Mouse (Mus musculus): Measurements from ENCODE around the gene Gtf2a2. TPM values are rescaled to one million over a fixed set of nuclear protein-coding genes. Genes with fewer than 3 reads are reported as not detected.
"Not testable (repeated sequence)": the region's sequence is repeated elsewhere in the genome, so short reads cannot be mapped to it uniquely, and the experiment has no call there.

Gene Gtf2a2
- total RNA-seq, 2 experiments from 2014 or later: 52.5 to 58.4 TPM

- Histone ChIP-seq H3K4me3 (no peak overlapping the region), H3K27ac (no peak overlapping the region)
- no peak for DNase-seq (ENCODE audit: extremely low spot score in 1 of 2, low spot score in 2 of 2)
- intact Hi-C loops (cut with DNase I): no loop called here
- no peak for TF ChIP-seq CTCF (IDR thresholded peaks at IDR 0.05)
Measured at GRCm38 (mm10) chr9:70022083-70022482, 9.7 kb downstream of the Gtf2a2 start.

DNA sequence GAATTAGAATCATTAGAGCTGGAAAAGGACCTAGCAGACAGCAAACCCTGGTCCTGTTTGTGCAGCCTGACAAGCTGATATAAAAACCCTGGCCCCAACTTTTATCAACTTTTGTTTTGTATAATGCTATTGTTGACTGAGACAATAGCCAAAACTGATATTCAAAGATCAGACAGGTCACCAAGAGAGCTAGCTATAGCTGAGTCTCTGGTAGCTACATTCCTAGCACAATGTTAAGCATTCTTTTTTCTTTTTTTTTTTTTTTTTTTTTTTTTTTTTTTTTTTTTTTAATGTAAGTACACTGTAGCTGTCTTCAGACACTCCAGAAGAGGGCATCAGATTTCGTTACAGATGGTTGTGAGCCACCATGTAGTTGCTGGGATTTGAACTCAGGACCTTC lies 11.3 kb downstream of the Gtf2a2 start:
- H3K4me3 ChIP-seq; DNase-seq (ENCODE audit: extremely low spot score in 1 of 2, low spot score in 2 of 2); intact Hi-C loops (cut with DNase I); H3K27ac ChIP-seq: not testable (repeated sequence)

DNA sequence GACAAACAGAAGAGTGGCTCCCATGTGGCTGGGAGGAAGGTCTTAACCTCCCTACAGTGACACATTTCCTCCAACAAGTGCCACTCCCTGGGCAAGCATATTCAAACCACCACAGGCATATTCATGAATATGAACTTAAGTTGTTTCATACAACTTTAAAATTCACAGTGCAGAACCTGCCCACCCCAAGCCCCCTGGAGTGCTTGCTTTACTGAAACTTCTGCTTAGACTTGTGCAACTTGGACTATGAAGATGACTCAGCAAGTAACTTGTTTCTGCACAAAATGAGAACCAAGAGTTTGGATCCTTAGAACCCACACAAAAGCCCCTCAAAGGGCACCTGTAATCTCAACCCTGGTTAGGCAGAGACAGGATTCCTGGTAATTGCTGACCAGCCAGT lies 12.3 kb downstream of the Gtf2a2 start:
- H3K27ac ChIP-seq: no peak overlapping the region
- TF ChIP-seq CTCF (IDR thresholded peaks at IDR 0.05): no peak
- intact Hi-C loops (cut with DNase I): loop anchor here (5.0 kb wide), 1 partner anchor 48 kb away; no protein-coding TSS in a partner anchor
- no peak overlapping the region for H3K4me3 ChIP-seq
- no peak for DNase-seq (ENCODE audit: extremely low spot score in 1 of 2, low spot score in 2 of 2)

DNA sequence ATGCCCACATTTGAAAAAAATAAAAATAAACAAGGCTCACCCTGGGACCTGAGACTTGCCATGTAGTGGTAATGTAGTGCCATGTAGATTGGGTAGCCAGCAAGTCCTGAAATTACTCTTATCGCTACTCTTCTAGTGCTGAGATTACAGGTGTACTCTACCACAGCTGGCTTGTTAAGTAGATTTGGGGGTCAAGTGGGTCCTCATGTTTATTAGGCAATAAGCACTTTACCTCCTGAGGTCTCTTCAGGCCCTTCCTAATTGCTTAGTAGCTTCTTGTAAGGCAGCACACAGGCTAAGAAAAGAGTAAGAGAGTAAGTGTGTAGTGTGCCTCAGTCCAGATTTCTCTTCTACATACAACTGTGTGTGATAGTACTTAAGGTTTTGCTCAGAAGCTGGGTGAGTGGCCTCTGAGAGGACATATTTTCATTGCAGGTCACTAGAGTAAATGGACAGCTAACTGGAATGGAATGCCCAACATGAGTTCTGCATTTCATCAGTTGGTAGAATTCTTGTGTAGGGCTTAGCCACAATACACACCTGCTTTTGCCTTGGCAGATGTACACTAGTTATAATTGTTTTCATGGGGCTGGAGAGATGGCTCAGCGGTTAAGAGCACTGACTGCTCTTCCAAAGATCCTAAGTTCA lies 13.1 kb downstream of the Gtf2a2 start:
- no peak for DNase-seq (ENCODE audit: extremely low spot score in 1 of 2, low spot score in 2 of 2)
- H3K27ac ChIP-seq: no peak overlapping the region
- intact Hi-C loops (cut with DNase I): loop anchor here (5.0 kb wide), 1 partner anchor 47 kb away; no protein-coding TSS in a partner anchor

GRCm38 (mm10) chr9:70032167-70032566 lies 19.8 kb downstream of the Gtf2a2 start:
- intact Hi-C loops (cut with DNase I): no loop called here
- DNase-seq (ENCODE audit: extremely low spot score in 1 of 2, low spot score in 2 of 2): no peak
- no peak for TF ChIP-seq CTCF (IDR thresholded peaks at IDR 0.05)

More for the DNA sequence above, 13.1 kb downstream of the Gtf2a2 start:
- TF ChIP-seq CTCF (IDR thresholded peaks at IDR 0.05): no peak
- no peak overlapping the region for H3K4me3 ChIP-seq

DNA sequence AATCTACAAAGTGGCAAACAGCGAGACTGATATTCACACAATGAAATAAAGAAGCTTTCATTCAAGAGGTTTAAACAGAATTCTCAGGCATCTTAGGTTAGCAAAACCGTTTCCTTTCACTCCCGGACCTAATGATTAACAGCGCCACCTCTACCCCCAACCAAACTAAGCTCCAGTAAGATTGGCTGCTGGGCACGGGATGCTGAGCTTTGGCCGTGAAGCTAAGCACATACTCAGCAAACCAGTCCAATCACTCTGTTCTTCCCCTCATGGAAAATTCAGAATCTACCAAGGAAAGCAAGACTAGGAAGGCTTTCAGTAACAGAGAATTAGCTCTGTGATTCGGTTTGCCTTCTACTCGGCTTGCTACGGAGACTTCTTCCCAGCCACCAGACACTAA lies 20.7 kb downstream of the Gtf2a2 start:
- intact Hi-C loops (cut with DNase I): no loop called here
- no peak for DNase-seq (ENCODE audit: extremely low spot score in 1 of 2, low spot score in 2 of 2)
- Histone ChIP-seq H3K27ac (no peak overlapping the region), H3K4me3 (no peak overlapping the region)
- no peak for TF ChIP-seq CTCF (IDR thresholded peaks at IDR 0.05)

More at GRCm38 (mm10) chr9:70032167-70032566, 19.8 kb downstream of the Gtf2a2 start:
- no peak overlapping the region for H3K27ac ChIP-seq
- H3K4me3 ChIP-seq: no peak overlapping the region

DNA sequence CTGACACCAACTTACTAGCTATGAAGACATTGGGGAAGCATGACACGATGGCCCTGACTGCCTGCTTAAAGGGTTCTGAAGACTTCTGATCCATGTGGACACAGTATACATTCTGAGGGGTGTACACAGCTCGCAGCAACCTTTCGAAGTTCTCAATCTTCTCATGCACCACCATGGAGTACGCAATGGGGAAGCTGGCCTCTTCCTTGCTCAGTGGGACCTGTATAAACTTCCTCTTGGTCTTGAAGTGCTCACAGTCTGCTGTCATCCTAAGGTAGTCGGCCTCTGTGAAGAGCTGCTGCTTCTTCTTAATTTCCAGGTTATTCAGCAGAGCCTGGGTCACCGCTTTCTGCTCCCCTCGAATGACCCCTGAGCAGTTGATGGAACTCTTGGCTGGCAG lies 22.4 kb downstream of the Gtf2a2 start:
- no peak overlapping the region for H3K4me3 ChIP-seq

GRCm38 (mm10) chr9:70036646-70037045 lies 24.3 kb downstream of the Gtf2a2 start:
- DNase-seq (ENCODE audit: extremely low spot score in 1 of 2, low spot score in 2 of 2): no peak
- TF ChIP-seq CTCF (IDR thresholded peaks at IDR 0.05): no peak
- H3K4me3 ChIP-seq: no peak overlapping the region
- intact Hi-C loops (cut with DNase I): no loop called here
- no peak overlapping the region for H3K27ac ChIP-seq

More for the DNA sequence above, 22.4 kb downstream of the Gtf2a2 start:
- DNase-seq (ENCODE audit: extremely low spot score in 1 of 2, low spot score in 2 of 2): no peak
- TF ChIP-seq CTCF (IDR thresholded peaks at IDR 0.05): no peak
- intact Hi-C loops (cut with DNase I): no loop called here
- no peak overlapping the region for H3K27ac ChIP-seq

- intact Hi-C loops (cut with DNase I): no loop called here
- DNase-seq (ENCODE audit: extremely low spot score in 1 of 2, low spot score in 2 of 2): no peak
- no peak within 1 kb of the TSS for H3K4me3 ChIP-seq
- H3K27ac ChIP-seq: no peak within 1 kb of the TSS
- TF ChIP-seq CTCF (IDR thresholded peaks at IDR 0.05): no peak
Measured at GRCm38 (mm10) chr9:70037988-70038387, 25.6 kb downstream of the Gtf2a2 start, which contains the start of gene Gcnt3. Gcnt3 (minus strand) TSS chr9:70038088.

DNA sequence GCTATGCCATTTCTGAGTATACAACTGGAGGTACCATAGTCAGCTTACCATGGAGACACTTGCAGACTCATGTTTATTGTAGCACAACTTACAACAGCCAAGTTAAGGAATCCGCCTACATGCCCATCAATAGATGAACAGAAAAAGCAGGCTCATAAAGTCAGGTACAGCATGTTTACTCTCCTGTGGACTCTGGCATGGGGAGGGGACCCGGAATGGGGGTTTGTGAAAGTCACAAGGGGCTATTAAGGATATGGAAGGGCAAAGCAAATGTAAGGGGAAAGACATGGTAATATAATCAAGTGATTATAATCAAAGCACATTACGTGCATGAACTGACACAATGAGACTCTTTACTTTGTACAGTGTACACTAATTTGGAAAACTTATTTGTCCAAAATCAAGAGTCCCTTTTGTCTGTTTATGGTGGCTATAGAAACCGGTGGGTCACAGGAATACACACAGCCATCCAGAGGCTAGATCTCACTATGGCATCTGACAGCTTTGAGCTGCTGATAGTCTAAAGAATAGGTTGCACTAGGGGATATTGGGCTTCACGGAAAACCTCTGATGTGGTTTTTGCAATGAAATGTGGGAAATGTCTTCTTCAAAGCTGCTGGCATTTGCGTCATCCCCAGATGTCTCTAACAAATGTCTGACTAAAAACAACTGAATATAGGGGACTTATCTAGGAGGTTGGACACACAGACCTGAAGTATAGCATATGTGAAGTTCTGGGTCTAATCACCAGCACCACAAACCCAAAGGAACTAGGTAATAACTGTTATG lies 27.4 kb downstream of the Gtf2a2 start:
- intact Hi-C loops (cut with DNase I): no loop called here
- TF ChIP-seq CTCF (IDR thresholded peaks at IDR 0.05): no peak
- no peak for DNase-seq (ENCODE audit: extremely low spot score in 1 of 2, low spot score in 2 of 2)
- H3K27ac ChIP-seq: no peak overlapping the region
- H3K4me3 ChIP-seq: no peak overlapping the region

DNA sequence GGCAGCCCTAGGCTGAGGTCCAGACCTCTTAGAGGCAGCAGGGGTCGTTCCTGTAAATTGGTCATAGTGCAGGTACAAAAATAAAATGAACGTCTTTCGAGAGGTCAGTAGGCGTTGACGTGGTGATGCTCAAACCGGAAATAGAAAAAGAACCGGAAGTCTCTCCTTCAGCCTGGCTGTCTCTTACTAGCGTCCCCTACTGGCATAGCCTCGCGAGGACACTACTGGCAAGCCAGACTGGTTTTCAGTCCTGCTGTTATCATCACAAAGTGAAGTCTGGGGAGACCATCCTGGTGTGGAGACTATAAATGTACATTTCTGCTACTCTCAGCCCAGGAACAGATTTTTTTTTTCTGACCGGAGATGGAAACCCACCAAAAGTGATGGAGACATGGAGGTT lies 28.2 kb downstream of the Gtf2a2 start:
- no peak for TF ChIP-seq CTCF (IDR thresholded peaks at IDR 0.05)
- H3K4me3 ChIP-seq: no peak overlapping the region
- no peak overlapping the region for H3K27ac ChIP-seq
- DNase-seq (ENCODE audit: extremely low spot score in 1 of 2, low spot score in 2 of 2): no peak
- intact Hi-C loops (cut with DNase I): no loop called here

DNA sequence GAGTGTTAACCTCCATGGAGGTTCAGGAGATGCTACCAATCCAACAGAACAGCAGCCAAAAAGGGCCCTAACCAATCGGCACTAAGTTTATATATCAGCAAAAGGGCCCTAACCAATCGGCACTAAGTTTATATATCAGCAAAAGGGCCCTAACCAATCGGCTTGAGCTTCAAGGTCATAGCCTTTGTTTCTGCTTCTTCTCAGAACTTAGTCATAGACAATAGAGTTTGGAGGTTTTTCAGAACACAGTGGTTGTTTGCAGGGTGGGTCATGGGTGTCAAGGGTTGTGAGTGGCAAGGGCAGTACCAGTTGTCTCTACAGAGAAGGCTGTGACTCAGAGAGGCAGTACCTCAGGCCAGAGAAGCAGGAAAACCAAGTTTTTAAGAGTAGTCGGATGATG lies 29.8 kb downstream of the Gtf2a2 start:
- Histone ChIP-seq H3K4me3 (no peak overlapping the region), H3K27ac (no peak overlapping the region)
- intact Hi-C loops (cut with DNase I): no loop called here
- no peak for TF ChIP-seq CTCF (IDR thresholded peaks at IDR 0.05)
- DNase-seq (ENCODE audit: extremely low spot score in 1 of 2, low spot score in 2 of 2): no peak

All from left cerebral cortex, adult 2 months (tissue).